Mouse (Mus musculus): ENCODE measurements around the gene Asb6. TPM values are rescaled to one million over a fixed set of nuclear protein-coding genes. Genes with fewer than 3 reads are reported as not detected.

The Asb6 gene
- polyA plus RNA-seq, 1 experiment from 2014 or later, result 27.8 TPM

DNA sequence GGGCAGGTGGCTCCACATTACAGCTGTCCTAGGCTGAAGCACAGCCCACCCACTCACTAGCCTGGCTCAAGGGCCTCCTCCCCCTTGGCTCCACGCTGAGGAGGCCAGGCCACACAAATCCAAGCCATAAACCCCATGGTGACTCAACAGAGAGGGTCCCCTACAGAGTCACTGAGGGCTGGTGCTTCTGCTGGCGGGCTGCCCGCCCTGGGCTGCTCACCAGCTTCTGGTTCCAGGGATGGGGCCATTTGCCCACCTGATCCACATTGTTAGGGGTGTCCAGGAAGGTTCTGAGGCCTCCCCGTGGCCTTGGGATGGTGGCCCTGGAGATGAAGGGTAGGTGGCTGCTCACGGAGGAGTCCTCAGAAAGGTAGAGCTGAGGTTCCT lies 34.3 kb downstream of the Asb6 start:
- no peak overlapping the region for H3K4me3 ChIP-seq (ENCODE audit: low read depth, low read length)
- no peaks in the 10 kb centered on the region for H3K9me3 ChIP-seq (replicated peaks; ENCODE audit: control insufficient read depth, low read length)
- H3K9ac ChIP-seq (ENCODE audit: low read depth, low read length), result no peak overlapping the region
- ATAC-seq (ENCODE audit: low read depth), result no peak
- H3K27ac ChIP-seq (ENCODE audit: low read length), result no peak overlapping the region
- H3K4me2 ChIP-seq (ENCODE audit: low read depth, low read length), result no peak overlapping the region
- H3K27me3 ChIP-seq (ENCODE audit: control insufficient read depth, insufficient read depth, low read depth, low read length), result peaks cover 47% of the 10 kb centered on the region
- no peaks in the 10 kb centered on the region for H3K36me3 ChIP-seq (ENCODE audit: control insufficient read depth, insufficient read depth)
- peaks cover 15% of the 10 kb centered on the region for H3K4me1 ChIP-seq (ENCODE audit: control insufficient read depth, low read depth, low read length)
- 59% methylated on average over 5 of the region's 5 CpGs for WGBS (ENCODE audit: insufficient replicate concordance)

DNA sequence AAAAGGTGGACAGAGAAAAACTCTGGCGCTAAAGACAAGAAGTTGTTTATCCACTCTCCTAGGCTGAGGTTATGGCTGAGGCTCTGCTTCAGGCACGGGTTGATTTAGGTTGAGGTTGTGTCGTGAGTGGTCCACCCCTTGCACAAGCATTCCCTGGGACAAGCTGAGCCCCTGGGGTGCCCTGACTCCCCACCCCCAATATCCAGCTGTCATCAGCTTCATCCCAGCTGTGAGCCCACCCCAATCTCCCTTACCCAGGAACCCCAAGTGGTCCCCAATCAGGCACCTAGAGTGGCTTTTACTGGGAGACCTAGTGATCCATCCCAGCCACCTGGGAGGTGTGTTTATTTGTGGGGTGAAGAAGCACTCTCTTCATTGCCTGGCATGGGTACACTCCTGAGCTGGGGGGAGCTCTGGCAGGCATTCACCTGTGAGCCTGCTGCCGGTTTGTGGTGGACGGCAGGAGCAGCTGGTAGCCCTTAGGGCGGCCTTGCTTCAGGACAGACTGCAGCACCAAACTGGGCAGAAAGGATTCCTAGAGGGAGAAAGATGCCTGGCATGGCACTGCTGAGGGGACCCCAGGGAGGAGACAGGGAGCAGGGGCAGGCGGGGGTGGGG lies 34.8 kb downstream of the Asb6 start:
- Histone ChIP-seq H3K36me3 (ENCODE audit: control insufficient read depth, insufficient read depth) (no peaks in the 10 kb centered on the region), H3K9ac (ENCODE audit: low read depth, low read length) (no peak overlapping the region), H3K27ac (ENCODE audit: low read length) (no peak overlapping the region), H3K9me3 (replicated peaks; ENCODE audit: control insufficient read depth, low read length) (no peaks in the 10 kb centered on the region), H3K4me3 (ENCODE audit: low read depth, low read length) (peak overlapping the region; percentile 51), H3K4me2 (ENCODE audit: low read depth, low read length) (peak overlapping the region; percentile 69), H3K27me3 (ENCODE audit: control insufficient read depth, insufficient read depth, low read depth, low read length) (peaks cover 42% of the 10 kb centered on the region), H3K4me1 (ENCODE audit: control insufficient read depth, low read depth, low read length) (peaks cover 15% of the 10 kb centered on the region)
- ATAC-seq (ENCODE audit: low read depth), result no peak
- 63% methylated on average over 7 of the region's 7 CpGs for WGBS (ENCODE audit: insufficient replicate concordance)

DNA sequence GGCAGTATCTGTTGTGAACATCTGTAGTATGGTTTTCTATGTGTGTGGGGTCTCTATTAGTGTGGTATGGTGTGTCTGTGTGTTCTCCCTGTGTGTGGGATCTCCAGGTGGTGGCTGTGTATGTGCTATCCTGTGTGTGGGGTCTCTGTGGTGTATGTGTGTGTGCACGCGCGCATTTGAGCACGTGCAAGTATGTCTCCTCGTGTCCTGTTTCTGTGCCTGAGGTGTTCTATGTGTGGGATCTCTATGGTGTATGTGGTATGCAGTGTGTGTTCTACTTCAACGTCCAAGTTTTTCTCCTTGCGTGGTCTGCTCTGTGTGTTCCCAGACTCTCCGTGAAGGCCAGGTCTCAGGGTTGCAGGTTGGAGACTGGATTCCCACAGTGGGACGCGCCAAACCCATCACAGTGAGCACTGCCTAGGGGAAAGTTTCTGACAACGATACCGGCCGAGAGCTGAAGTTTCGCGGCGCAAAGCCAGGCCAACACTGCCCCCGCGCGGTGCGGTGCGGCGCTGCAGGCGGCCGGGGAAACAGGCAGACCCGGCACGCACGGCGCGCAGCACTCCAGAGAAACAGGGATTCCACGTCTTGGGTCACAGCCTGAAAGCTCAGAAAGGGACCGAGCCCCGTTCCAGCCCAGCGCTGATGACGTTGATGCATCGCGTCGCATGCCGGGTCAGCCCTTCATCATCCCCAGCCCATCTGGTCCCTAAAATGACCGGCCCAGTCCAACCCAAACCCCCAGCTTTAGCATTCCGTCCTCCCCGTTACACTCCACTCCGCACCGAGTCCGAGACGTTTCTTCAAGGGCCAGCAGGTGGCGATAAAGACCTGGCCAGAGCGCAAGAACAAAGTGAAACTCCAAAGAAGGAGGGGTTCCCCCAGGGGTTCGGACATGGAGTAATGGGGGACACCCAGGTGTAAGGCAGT lies 35.7 kb downstream of the Asb6 start:
- Histone ChIP-seq H3K9me3 (replicated peaks; ENCODE audit: control insufficient read depth, low read length) (no peaks in the 10 kb centered on the region), H3K36me3 (ENCODE audit: control insufficient read depth, insufficient read depth) (no peaks in the 10 kb centered on the region), H3K27me3 (ENCODE audit: control insufficient read depth, insufficient read depth, low read depth, low read length) (peaks cover 33% of the 10 kb centered on the region), H3K4me3 (ENCODE audit: low read depth, low read length) (peak overlapping the region; percentile 51), H3K9ac (ENCODE audit: low read depth, low read length) (peak overlapping the region; percentile 60), H3K4me2 (ENCODE audit: low read depth, low read length) (peak overlapping the region; percentile 69), H3K27ac (ENCODE audit: low read length) (no peak overlapping the region), H3K4me1 (ENCODE audit: control insufficient read depth, low read depth, low read length) (peaks cover 15% of the 10 kb centered on the region)
- WGBS (ENCODE audit: insufficient replicate concordance), result 4% methylated on average over 48 of the region's 48 CpGs
- ATAC-seq (ENCODE audit: low read depth), result peak; percentile 76

DNA sequence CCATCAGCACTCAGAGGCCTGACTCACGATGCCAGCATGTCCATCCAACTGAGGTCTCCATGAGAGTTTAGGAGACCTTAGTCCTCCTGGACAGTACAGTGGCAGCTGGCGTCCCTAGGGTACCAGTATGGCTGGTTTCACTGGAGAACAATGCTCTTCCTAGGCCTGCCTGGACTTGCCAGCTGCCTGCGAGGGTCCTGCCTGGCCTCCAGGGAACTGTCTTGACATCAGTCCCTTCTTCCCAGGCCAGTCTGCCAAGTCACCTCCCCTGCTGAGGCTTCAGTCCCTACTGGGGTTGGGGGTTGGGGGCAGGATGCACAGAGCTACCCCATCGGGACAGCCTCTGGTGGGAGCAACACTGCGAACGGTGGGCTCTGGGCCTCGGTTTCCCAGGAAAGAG lies 38.1 kb downstream of the Asb6 start:
- Histone ChIP-seq H3K4me3 (ENCODE audit: low read depth, low read length) (no peak overlapping the region), H3K9me3 (replicated peaks; ENCODE audit: control insufficient read depth, low read length) (no peaks in the 10 kb centered on the region), H3K27ac (ENCODE audit: low read length) (no peak overlapping the region), H3K27me3 (ENCODE audit: control insufficient read depth, insufficient read depth, low read depth, low read length) (peaks cover 12% of the 10 kb centered on the region), H3K4me1 (ENCODE audit: control insufficient read depth, low read depth, low read length) (peaks cover 15% of the 10 kb centered on the region), H3K4me2 (ENCODE audit: low read depth, low read length) (no peak overlapping the region), H3K9ac (ENCODE audit: low read depth, low read length) (no peak overlapping the region), H3K36me3 (ENCODE audit: control insufficient read depth, insufficient read depth) (no peaks in the 10 kb centered on the region)
- no peak for ATAC-seq (ENCODE audit: low read depth)
- 73% methylated on average over 7 of the region's 7 CpGs for WGBS (ENCODE audit: insufficient replicate concordance)

DNA sequence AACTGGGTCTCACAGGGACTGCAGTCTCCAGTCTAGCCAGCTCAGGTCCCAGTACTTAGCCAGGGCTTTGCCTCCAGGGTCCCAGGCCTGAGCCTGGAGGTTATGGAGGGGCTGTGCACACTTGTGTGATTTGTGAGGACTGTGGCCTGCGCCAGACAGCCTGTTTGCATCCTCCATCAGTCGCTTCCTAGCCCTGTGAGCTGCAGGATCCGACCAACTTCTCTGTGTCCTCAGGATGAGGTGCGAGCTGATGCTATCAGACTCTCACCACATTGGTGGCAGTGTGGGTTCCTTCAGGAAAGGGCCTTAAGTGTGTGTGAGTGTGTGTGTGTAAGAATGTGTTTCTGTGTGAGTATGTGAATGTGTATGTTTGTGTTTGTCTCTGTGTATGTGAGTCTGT lies 42.7 kb downstream of the Asb6 start:
- H3K9ac ChIP-seq (ENCODE audit: low read depth, low read length), result no peak overlapping the region
- peaks cover 11% of the 10 kb centered on the region for H3K4me1 ChIP-seq (ENCODE audit: control insufficient read depth, low read depth, low read length)
- ATAC-seq (ENCODE audit: low read depth), result no peak
- H3K4me3 ChIP-seq (ENCODE audit: low read depth, low read length), result no peak overlapping the region
- no peak overlapping the region for H3K27ac ChIP-seq (ENCODE audit: low read length)
- H3K27me3 ChIP-seq (ENCODE audit: control insufficient read depth, insufficient read depth, low read depth, low read length), result peaks cover 15% of the 10 kb centered on the region
- no peaks in the 10 kb centered on the region for H3K9me3 ChIP-seq (replicated peaks; ENCODE audit: control insufficient read depth, low read length)
- no peak overlapping the region for H3K4me2 ChIP-seq (ENCODE audit: low read depth, low read length)
- H3K36me3 ChIP-seq (ENCODE audit: control insufficient read depth, insufficient read depth), result no peaks in the 10 kb centered on the region
- 50% methylated on average over 4 of the region's 4 CpGs for WGBS (ENCODE audit: insufficient replicate concordance)

DNA sequence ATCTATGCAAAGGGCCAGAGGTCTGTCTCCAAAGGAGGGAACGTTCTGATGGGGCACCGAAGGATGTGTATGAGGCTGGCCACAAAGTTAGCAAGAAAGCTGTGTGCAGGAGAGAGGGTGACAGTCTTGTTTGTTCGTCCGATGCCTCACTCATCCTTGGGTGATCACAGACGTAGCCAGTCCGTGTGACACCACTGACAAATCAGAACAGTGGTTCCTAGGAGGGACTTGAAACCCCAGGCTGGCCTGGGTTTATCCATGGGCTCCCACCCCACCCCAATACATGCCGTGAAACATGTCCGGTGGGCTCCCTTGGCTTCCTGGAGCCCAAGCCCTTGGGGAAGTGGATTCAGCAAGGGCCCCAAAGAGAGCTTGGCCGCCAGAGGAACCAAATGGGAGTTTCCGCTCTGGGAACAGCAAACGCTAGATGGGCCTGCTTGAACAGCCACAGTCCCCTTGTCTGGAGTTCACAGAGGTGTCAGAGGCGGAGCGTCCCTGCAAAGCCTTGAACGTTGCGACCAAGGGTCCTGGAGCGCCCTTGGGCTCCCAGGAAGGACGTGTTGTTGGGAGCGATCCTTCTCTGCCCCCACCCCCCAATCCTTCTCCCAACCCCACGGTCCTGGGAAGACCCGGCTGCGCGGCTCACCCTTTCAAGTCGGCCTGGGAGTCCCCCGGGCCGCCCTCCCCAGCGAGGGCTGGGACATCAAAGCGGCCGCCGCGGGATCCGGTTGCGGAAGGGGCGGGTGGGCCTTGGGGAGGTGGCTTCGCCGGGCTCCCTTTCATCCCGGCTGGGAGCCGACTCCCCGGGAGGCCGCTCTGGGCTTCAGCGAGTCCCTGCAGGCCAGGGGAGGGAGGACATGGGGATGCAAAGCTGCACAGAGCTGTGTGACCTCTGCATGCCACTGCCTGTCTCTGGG lies 45.8 kb downstream of the Asb6 start:
- peak overlapping the region; percentile 50 for H3K9ac ChIP-seq (ENCODE audit: low read depth, low read length)
- WGBS (ENCODE audit: insufficient replicate concordance), result 6% methylated on average over 40 of the region's 40 CpGs

DNA sequence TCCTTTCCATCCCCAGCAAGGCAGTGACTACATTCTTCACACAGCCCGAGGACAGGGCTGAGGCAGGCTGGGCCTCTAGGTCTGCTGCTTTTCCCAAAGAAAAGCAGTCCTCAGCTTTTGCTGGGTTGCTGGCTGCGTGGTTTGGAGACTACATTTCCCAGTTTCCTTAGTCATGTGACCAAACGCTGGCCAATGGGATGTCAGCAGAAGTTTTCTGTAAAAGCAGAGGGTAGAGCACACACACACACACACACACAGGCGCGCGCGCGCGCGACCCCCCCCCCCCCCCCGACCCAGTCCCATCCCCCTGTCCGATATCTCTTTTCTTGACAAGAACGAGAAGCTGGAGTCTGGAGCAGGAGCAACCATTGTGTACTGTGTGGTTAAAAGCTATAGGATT lies 46.8 kb downstream of the Asb6 start:
- Histone ChIP-seq H3K27ac (ENCODE audit: low read length) (no peak overlapping the region), H3K36me3 (ENCODE audit: control insufficient read depth, insufficient read depth) (no peaks in the 10 kb centered on the region), H3K4me1 (ENCODE audit: control insufficient read depth, low read depth, low read length) (peaks cover 16% of the 10 kb centered on the region), H3K4me2 (ENCODE audit: low read depth, low read length) (peak overlapping the region; percentile 61), H3K4me3 (ENCODE audit: low read depth, low read length) (no peak overlapping the region), H3K27me3 (ENCODE audit: control insufficient read depth, insufficient read depth, low read depth, low read length) (peaks cover 15% of the 10 kb centered on the region), H3K9me3 (replicated peaks; ENCODE audit: control insufficient read depth, low read length) (no peaks in the 10 kb centered on the region), H3K9ac (ENCODE audit: low read depth, low read length) (peak overlapping the region; percentile 22; the same call in 1 of the 2 replicates)
- WGBS (ENCODE audit: insufficient replicate concordance), result 1% methylated on average over 13 of the region's 13 CpGs
- 0 out of 2 replicates have a peak, but pooled peaks have one; percentile 28 for ATAC-seq (ENCODE audit: low read depth)

More for the DNA sequence above, 45.8 kb downstream of the Asb6 start:
- H3K27ac ChIP-seq (ENCODE audit: low read length), result peak overlapping the region; percentile 21; the same call in 1 of the 2 replicates
- ATAC-seq (ENCODE audit: low read depth), result peak; percentile 25; the same call in 1 of the 2 replicates
- peak overlapping the region; percentile 61 for H3K4me2 ChIP-seq (ENCODE audit: low read depth, low read length)
- H3K27me3 ChIP-seq (ENCODE audit: control insufficient read depth, insufficient read depth, low read depth, low read length), result peaks cover 15% of the 10 kb centered on the region
- no peaks in the 10 kb centered on the region for H3K36me3 ChIP-seq (ENCODE audit: control insufficient read depth, insufficient read depth)
- no peaks in the 10 kb centered on the region for H3K9me3 ChIP-seq (replicated peaks; ENCODE audit: control insufficient read depth, low read length)
- peaks cover 11% of the 10 kb centered on the region for H3K4me1 ChIP-seq (ENCODE audit: control insufficient read depth, low read depth, low read length)
- H3K4me3 ChIP-seq (ENCODE audit: low read depth, low read length), result peak overlapping the region; percentile 31

DNA sequence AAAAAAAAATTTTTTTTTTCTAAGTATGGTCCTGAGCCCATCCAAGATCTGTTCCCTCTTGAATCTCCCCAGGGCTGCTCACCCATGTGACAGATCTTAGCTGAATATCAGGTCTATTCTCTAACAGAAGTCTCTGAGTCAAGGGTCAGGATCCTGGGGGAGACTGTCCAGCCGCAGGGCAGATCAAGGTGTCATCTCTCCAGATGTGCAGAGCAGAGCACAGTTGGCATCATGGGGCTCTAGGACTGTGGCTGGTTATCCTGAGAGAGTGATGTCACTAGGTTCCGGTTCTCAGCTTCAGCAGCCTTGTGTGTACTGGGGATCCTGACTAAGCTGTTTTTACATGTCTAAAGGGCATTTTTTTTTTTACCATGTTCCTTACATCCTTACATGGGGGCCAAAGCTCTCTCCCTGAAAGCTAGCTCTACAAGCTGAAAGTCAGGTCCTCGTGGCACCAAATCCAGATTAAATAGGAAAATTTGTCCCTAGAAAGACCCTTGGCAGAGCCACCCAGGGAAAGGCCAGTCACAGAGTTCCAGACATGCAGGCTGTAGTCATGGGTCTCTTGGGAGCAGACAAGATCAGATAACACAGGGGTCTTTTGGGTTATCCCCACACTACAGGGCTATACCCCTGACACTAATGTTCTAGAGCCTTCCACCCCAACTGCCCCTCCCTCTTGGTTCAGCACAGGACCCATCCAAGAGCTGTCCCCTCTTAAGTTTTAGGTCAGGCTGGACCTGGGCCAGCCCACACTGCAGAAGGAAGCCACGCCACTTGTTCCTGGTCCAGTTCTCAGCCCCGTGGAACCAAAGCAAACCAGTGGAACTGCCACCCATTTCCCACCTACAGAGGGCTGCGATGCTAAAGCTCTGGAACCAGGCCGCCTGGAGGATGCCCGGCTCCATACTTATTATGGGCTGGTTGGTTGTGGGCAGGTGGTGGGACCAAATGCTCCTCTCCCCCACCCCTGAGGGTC lies 47.5 kb downstream of the Asb6 start:
- no peak overlapping the region for H3K27ac ChIP-seq (ENCODE audit: low read length)
- peak overlapping the region; percentile 22; the same call in 1 of the 2 replicates for H3K9ac ChIP-seq (ENCODE audit: low read depth, low read length)

More for the DNA sequence above, 47.5 kb downstream of the Asb6 start:
- Histone ChIP-seq H3K4me3 (ENCODE audit: low read depth, low read length) (no peak overlapping the region), H3K4me2 (ENCODE audit: low read depth, low read length) (peak overlapping the region; percentile 61), H3K4me1 (ENCODE audit: control insufficient read depth, low read depth, low read length) (peaks cover 16% of the 10 kb centered on the region), H3K27me3 (ENCODE audit: control insufficient read depth, insufficient read depth, low read depth, low read length) (peaks cover 15% of the 10 kb centered on the region), H3K9me3 (replicated peaks; ENCODE audit: control insufficient read depth, low read length) (no peaks in the 10 kb centered on the region), H3K36me3 (ENCODE audit: control insufficient read depth, insufficient read depth) (no peaks in the 10 kb centered on the region)
- no peak for ATAC-seq (ENCODE audit: low read depth)
- WGBS (ENCODE audit: insufficient replicate concordance), result 63% methylated on average over 8 of the region's 8 CpGs

Measured in liver, embryonic 16.5 days (tissue).